Mouse (Mus musculus): ENCODE data around the gene Zfp455. TPM values are rescaled to one million over a fixed set of nuclear protein-coding genes. Genes with fewer than 3 reads are reported as not detected.
"Not testable (repeated sequence)": the region's sequence is repeated elsewhere in the genome, so short reads cannot be mapped to it uniquely, and the experiment has no call there.

The Zfp455 gene
- 1 to 10 TPM; 3.0 to 3.5 TPM for total RNA-seq (2021)

GRCm38 (mm10) chr13:67194340-67194894 lies at the start of gene Zfp455:
Gene Zfp455 (plus strand): TSS chr13:67194506.
- DNase-seq, result peak; percentile 63 to 67

DNA sequence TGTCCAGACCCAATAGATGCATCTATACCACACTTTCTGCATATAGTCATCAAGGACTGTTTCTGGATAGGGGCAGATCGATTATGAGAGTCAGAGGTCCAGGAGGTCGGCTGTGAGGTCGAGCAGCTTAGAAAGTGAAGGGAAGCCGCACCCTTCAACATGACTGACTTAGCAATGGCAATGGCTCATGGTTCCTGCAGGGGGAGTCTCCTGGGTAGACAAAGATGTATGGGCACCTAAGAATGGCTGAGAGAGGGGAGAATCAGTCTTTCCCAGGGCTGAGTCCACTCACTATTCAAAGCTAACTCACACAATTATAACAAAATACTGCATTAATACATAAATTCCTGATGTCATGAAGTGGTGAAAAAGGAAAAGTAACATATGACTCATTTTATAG lies 28.2 kb upstream of the Zfp455 start:
- DNase-seq, result not testable (repeated sequence)

GRCm38 (mm10) chr13:67172991-67173722 lies 21.1 kb upstream of the Zfp455 start, which contains the start of gene Rsl1:
Gene Rsl1 (plus strand): TSS chr13:67173182.
- DNase-seq, result peak; percentile 74 to 79

GRCm38 (mm10) chr13:67173723-67174055 lies 20.6 kb upstream of the Zfp455 start:
- DNase-seq, result no peak

GRCm38 (mm10) chr13:67201656-67202055 lies 7.3 kb downstream of the Zfp455 start:
- peak; percentile 14 to 24 for DNase-seq

GRCm38 (mm10) chr13:67214015-67214607 lies 19.8 kb downstream of the Zfp455 start:
- DNase-seq, result no peak

Other genes starting within 250 kb of the Zfp455 start
- gene Zfp712, start 133.3 kb upstream of the Zfp455 start, total RNA-seq (2021), result 1 to 10 TPM; 4.3 to 5.3 TPM
- gene Zfp708, start 96.5 kb upstream of the Zfp455 start, total RNA-seq (2021), result 1 to 10 TPM; 2.5 to 2.8 TPM
- 1 to 10 TPM; 2.3 to 2.5 TPM for gene Gm28557, start 85.9 kb upstream of the Zfp455 start, total RNA-seq (2021)
- under 1 TPM; 0.61 to 0.67 TPM for gene Rslcan18, start 78.2 kb upstream of the Zfp455 start, total RNA-seq (2021)
- 10 to 100 TPM; 10.8 to 13.4 TPM for gene Zfp759, start 72.8 kb upstream of the Zfp455 start, total RNA-seq (2021)
- 1 to 10 TPM; 5.1 to 5.8 TPM for gene Rsl1, start 21.3 kb upstream of the Zfp455 start, total RNA-seq (2021)
- gene Zfp458, start 84.0 kb downstream of the Zfp455 start, total RNA-seq (2021), result 10 to 100 TPM; 20.8 to 21.5 TPM
- gene Zfp457, start 112.0 kb downstream of the Zfp455 start, total RNA-seq (2021), result 1 to 10 TPM; 4.6 to 5.8 TPM
- gene Zfp595, start 138.1 kb downstream of the Zfp455 start, total RNA-seq (2021), result 1 to 10 TPM; 3.0 to 3.3 TPM
- 1 to 10 TPM; 1.9 to 2.4 TPM for gene Gm28044, start 166.0 kb downstream of the Zfp455 start, total RNA-seq (2021)
- 1 to 10 TPM in 1 of 2 experiments, under 1 TPM in 1; 1.00 to 1.1 TPM for gene Zfp953, start 166.1 kb downstream of the Zfp455 start, total RNA-seq (2021)
- gene Gm28041, start 181.2 kb downstream of the Zfp455 start, total RNA-seq (2021), result under 1 TPM; 0.50 to 0.56 TPM
- gene Zfp456, start 181.3 kb downstream of the Zfp455 start, total RNA-seq (2021), result under 1 TPM; 0.77 to 0.88 TPM
- gene Zfp429, start 205.3 kb downstream of the Zfp455 start, total RNA-seq (2021), result 1 to 10 TPM; 2.4 TPM
- 1 to 10 TPM; 2.5 to 2.9 TPM for gene Zfp459, start 226.9 kb downstream of the Zfp455 start, total RNA-seq (2021)

All from layer of hippocampus, postnatal 36 days (tissue).